Mouse (Mus musculus) C2C12 (cell line): ENCODE measurements around the gene Bglap2.
"Not testable (repeated sequence)": the region's sequence is repeated elsewhere in the genome, so short reads cannot be mapped to it uniquely, and the experiment has no call there.

ENCODE experiments used
- CTCF ChIP-seq: IDR thresholded peaks from one replicate; pipeline ENCODE4 v1.5.1; 2011; ENCODE audit not compliant: control insufficient read depth, insufficient read depth, insufficient read length
- FOSL1 ChIP-seq: IDR thresholded peaks from one replicate; pipeline ENCODE4 v1.8.0; 2011; ENCODE audit warnings: mild to moderate bottlenecking, low read length; ENCODE audit not compliant: poor library complexity, insufficient read depth, severe bottlenecking
- MAX ChIP-seq: IDR thresholded peaks from one replicate; pipeline ENCODE4 v1.6.1; 2011; ENCODE audit warnings: mild to moderate bottlenecking, control low read depth
- MYOD1 ChIP-seq: IDR thresholded peaks from one replicate; pipeline ENCODE4 v1.6.1; 2011; ENCODE audit warnings: low read depth; ENCODE audit not compliant: control insufficient read depth, insufficient read length
- MYOG ChIP-seq: IDR thresholded peaks from one replicate; pipeline ENCODE4 v1.6.1; 2011; ENCODE audit not compliant: control insufficient read depth, insufficient read length; ENCODE audit errors: extremely low read depth
- USF1 ChIP-seq: IDR thresholded peaks from one replicate; pipeline ENCODE4 v1.6.1; 2011; ENCODE audit warnings: low read depth, mild to moderate bottlenecking, control low read depth, moderate library complexity

DNA sequence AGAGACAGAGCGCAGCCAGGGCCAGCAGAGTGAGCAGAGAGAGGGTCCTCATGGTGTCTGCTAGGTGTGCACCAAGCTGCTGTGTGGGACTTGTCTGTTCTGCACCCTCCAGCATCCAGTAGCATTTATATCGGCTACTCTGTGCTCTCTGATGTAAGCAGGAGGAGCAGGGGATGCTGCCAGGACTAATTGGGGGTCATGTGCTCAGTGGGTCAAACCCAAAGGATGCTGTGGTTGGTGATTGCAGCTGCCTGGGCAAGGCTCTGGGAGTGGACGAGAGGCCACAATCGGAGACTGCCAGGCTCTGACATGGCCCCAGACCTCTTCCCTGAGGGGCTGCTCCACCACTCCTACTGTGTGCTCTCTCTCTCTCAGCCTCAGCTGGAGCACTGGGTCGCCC, at the start of gene Bglap2:
- TF ChIP-seq MAX, CTCF, USF1, MYOG, FOSL1, MYOD1: not testable (repeated sequence)
